Mouse (Mus musculus): ENCODE measurements around the gene Mei4. TPM values are rescaled to one million over a fixed set of nuclear protein-coding genes. Genes with fewer than 3 reads are reported as not detected.

The Mei4 gene
- polyA plus RNA-seq, 1 experiment, result 0.90 TPM

GRCm38 (mm10) chr9:82073832-82074231 is 210.4 kb downstream of the Mei4 start:
- Histone ChIP-seq H3ac (ENCODE audit: control insufficient read depth, insufficient read length) (no peak overlapping the region), H3K4me3 (no peak overlapping the region), H3K4me2 (ENCODE audit: low read depth) (no peak overlapping the region), H3K79me2 (ENCODE audit: control insufficient read depth, insufficient read depth) (no peaks in the 10 kb centered on the region), H3K27me3 (ENCODE audit: control insufficient read depth, insufficient read depth, insufficient read length) (no peaks in the 10 kb centered on the region), H3K36me3 (ENCODE audit: control insufficient read depth, insufficient read depth) (no peaks in the 10 kb centered on the region)
- TF ChIP-seq POLR2A (IDR thresholded peaks at IDR 0.05; ENCODE audit: insufficient read length, low read depth) (no peak), TCF3 (IDR thresholded peaks at IDR 0.05; ENCODE audit: insufficient read length, low read depth) (no peak), SRF (IDR thresholded peaks at IDR 0.05; ENCODE audit: control insufficient read depth, insufficient read length, low read depth) (no peak), MYOG (IDR thresholded peaks at IDR 0.05; ENCODE audit: control insufficient read depth in 1 of 3, insufficient read depth in 1 of 3, insufficient read length in 2 of 3, low read depth in 2 of 3) (no peak), TCF12 (IDR thresholded peaks at IDR 0.05; ENCODE audit: insufficient read depth, poor library complexity, severe bottlenecking) (no peak), REST (IDR thresholded peaks at IDR 0.05; ENCODE audit: insufficient read depth, insufficient read length) (no peak)

GRCm38 (mm10) chr9:82075270-82075669 is 211.8 kb downstream of the Mei4 start:
- H3K27me3 ChIP-seq (ENCODE audit: control insufficient read depth, insufficient read depth, insufficient read length), result no peaks in the 10 kb centered on the region
- no peak overlapping the region for H3ac ChIP-seq (ENCODE audit: control insufficient read depth, insufficient read length)
- no peaks in the 10 kb centered on the region for H3K36me3 ChIP-seq (ENCODE audit: control insufficient read depth, insufficient read depth)
- H3K4me2 ChIP-seq (ENCODE audit: low read depth), result no peak overlapping the region
- no peaks in the 10 kb centered on the region for H3K79me2 ChIP-seq (ENCODE audit: control insufficient read depth, insufficient read depth)
- no peak for TF ChIP-seq CEBPB (IDR thresholded peaks at IDR 0.05; ENCODE audit: insufficient read depth, poor library complexity, severe bottlenecking)
- no peak for TF ChIP-seq REST (IDR thresholded peaks at IDR 0.05; ENCODE audit: insufficient read depth, insufficient read length)
- no peak for TF ChIP-seq TCF3 (IDR thresholded peaks at IDR 0.05; ENCODE audit: insufficient read length, low read depth)
- no peak for TF ChIP-seq TCF12 (IDR thresholded peaks at IDR 0.05; ENCODE audit: insufficient read depth, poor library complexity, severe bottlenecking)
- no peak for TF ChIP-seq SRF (IDR thresholded peaks at IDR 0.05; ENCODE audit: control insufficient read depth, insufficient read length, low read depth)
- TF ChIP-seq MAX (IDR thresholded peaks at IDR 0.05; ENCODE audit: low read depth), result no peak
- no peak for TF ChIP-seq POLR2A (IDR thresholded peaks at IDR 0.05; ENCODE audit: insufficient read length, low read depth)
- TF ChIP-seq MYOD1 (IDR thresholded peaks at IDR 0.05; ENCODE audit: control insufficient read depth in 1 of 3, insufficient read length in 2 of 3, low read depth in 2 of 3), result no peak
- no peak for TF ChIP-seq MYOG (IDR thresholded peaks at IDR 0.05; ENCODE audit: control insufficient read depth in 1 of 3, insufficient read depth in 1 of 3, insufficient read length in 2 of 3, low read depth in 2 of 3)
- no peak for TF ChIP-seq USF1 (IDR thresholded peaks at IDR 0.05; ENCODE audit: low read depth)
- no peak for TF ChIP-seq POLR2AphosphoS2 (IDR thresholded peaks at IDR 0.05; ENCODE audit: insufficient read length, low read depth)
- TF ChIP-seq E2F4 (IDR thresholded peaks at IDR 0.05; ENCODE audit: insufficient read depth), result no peak
- H3K4me3 ChIP-seq, result no peak overlapping the region

GRCm38 (mm10) chr9:82096409-82096808 is 232.9 kb downstream of the Mei4 start:
- Histone ChIP-seq H3K79me2 (ENCODE audit: control insufficient read depth, insufficient read depth) (no peaks in the 10 kb centered on the region), H3K4me2 (ENCODE audit: low read depth) (no peak overlapping the region), H3K36me3 (ENCODE audit: control insufficient read depth, insufficient read depth) (no peaks in the 10 kb centered on the region), H3K27me3 (ENCODE audit: control insufficient read depth, insufficient read depth, insufficient read length) (no peaks in the 10 kb centered on the region), H3K4me3 (no peak overlapping the region), H3ac (ENCODE audit: control insufficient read depth, insufficient read length) (no peak overlapping the region)
- TF ChIP-seq POLR2A (IDR thresholded peaks at IDR 0.05; ENCODE audit: insufficient read length, low read depth), result no peak
- TF ChIP-seq SRF (IDR thresholded peaks at IDR 0.05; ENCODE audit: control insufficient read depth, insufficient read length, low read depth), result no peak
- TF ChIP-seq E2F4 (IDR thresholded peaks at IDR 0.05; ENCODE audit: insufficient read depth), result no peak
- no peak for TF ChIP-seq MAX (IDR thresholded peaks at IDR 0.05; ENCODE audit: low read depth)
- TF ChIP-seq REST (IDR thresholded peaks at IDR 0.05; ENCODE audit: insufficient read depth, insufficient read length), result no peak
- TF ChIP-seq MYOG (IDR thresholded peaks at IDR 0.05; ENCODE audit: control insufficient read depth in 1 of 3, insufficient read depth in 1 of 3, insufficient read length in 2 of 3, low read depth in 2 of 3), result no peak
- no peak for TF ChIP-seq TCF3 (IDR thresholded peaks at IDR 0.05; ENCODE audit: insufficient read length, low read depth)
- no peak for TF ChIP-seq TCF12 (IDR thresholded peaks at IDR 0.05; ENCODE audit: insufficient read depth, poor library complexity, severe bottlenecking)
- TF ChIP-seq POLR2AphosphoS2 (IDR thresholded peaks at IDR 0.05; ENCODE audit: insufficient read length, low read depth), result no peak

- TF ChIP-seq POLR2AphosphoS2 (IDR thresholded peaks at IDR 0.05; ENCODE audit: insufficient read length, low read depth), result no peak
- TF ChIP-seq POLR2A (IDR thresholded peaks at IDR 0.05; ENCODE audit: insufficient read length, low read depth), result no peak
- no peak for TF ChIP-seq MAX (IDR thresholded peaks at IDR 0.05; ENCODE audit: low read depth)
- no peak for TF ChIP-seq TCF12 (IDR thresholded peaks at IDR 0.05; ENCODE audit: insufficient read depth, poor library complexity, severe bottlenecking)
- TF ChIP-seq SRF (IDR thresholded peaks at IDR 0.05; ENCODE audit: control insufficient read depth, insufficient read length, low read depth), result no peak
- Histone ChIP-seq H3K79me2 (ENCODE audit: control insufficient read depth, insufficient read depth) (no peaks in the 10 kb centered on the region), H3K27me3 (ENCODE audit: control insufficient read depth, insufficient read depth, insufficient read length) (no peaks in the 10 kb centered on the region), H3K4me2 (ENCODE audit: low read depth) (no peak overlapping the region), H3K4me3 (no peak overlapping the region), H3K36me3 (ENCODE audit: control insufficient read depth, insufficient read depth) (no peaks in the 10 kb centered on the region), H3ac (ENCODE audit: control insufficient read depth, insufficient read length) (no peak overlapping the region)
These were observed 251.4 kb downstream of the Mei4 start for GRCm38 (mm10) chr9:82114865-82115264.

GRCm38 (mm10) chr9:82136119-82136518 is 272.6 kb downstream of the Mei4 start:
- no peaks in the 10 kb centered on the region for H3K36me3 ChIP-seq (ENCODE audit: control insufficient read depth, insufficient read depth)
- no peak overlapping the region for H3K4me3 ChIP-seq
- H3K4me2 ChIP-seq (ENCODE audit: low read depth), result no peak overlapping the region
- H3K79me2 ChIP-seq (ENCODE audit: control insufficient read depth, insufficient read depth), result no peaks in the 10 kb centered on the region
- TF ChIP-seq TCF3 (IDR thresholded peaks at IDR 0.05; ENCODE audit: insufficient read length, low read depth), result no peak
- TF ChIP-seq POLR2A (IDR thresholded peaks at IDR 0.05; ENCODE audit: insufficient read length, low read depth), result no peak
- TF ChIP-seq POLR2AphosphoS2 (IDR thresholded peaks at IDR 0.05; ENCODE audit: insufficient read length, low read depth), result no peak
- no peak for TF ChIP-seq TCF12 (IDR thresholded peaks at IDR 0.05; ENCODE audit: insufficient read depth, poor library complexity, severe bottlenecking)
- TF ChIP-seq MYOG (IDR thresholded peaks at IDR 0.05; ENCODE audit: control insufficient read depth in 1 of 3, insufficient read depth in 1 of 3, insufficient read length in 2 of 3, low read depth in 2 of 3), result no peak
- no peak for TF ChIP-seq MYOD1 (IDR thresholded peaks at IDR 0.05; ENCODE audit: control insufficient read depth in 1 of 3, insufficient read length in 2 of 3, low read depth in 2 of 3)
- TF ChIP-seq SRF (IDR thresholded peaks at IDR 0.05; ENCODE audit: control insufficient read depth, insufficient read length, low read depth), result no peak
- no peak for TF ChIP-seq CEBPB (IDR thresholded peaks at IDR 0.05; ENCODE audit: insufficient read depth, poor library complexity, severe bottlenecking)
- no peak for TF ChIP-seq E2F4 (IDR thresholded peaks at IDR 0.05; ENCODE audit: insufficient read depth)
- no peak for TF ChIP-seq MAX (IDR thresholded peaks at IDR 0.05; ENCODE audit: low read depth)
- TF ChIP-seq REST (IDR thresholded peaks at IDR 0.05; ENCODE audit: insufficient read depth, insufficient read length), result no peak
- no peak for TF ChIP-seq USF1 (IDR thresholded peaks at IDR 0.05; ENCODE audit: low read depth)
- no peak overlapping the region for H3ac ChIP-seq (ENCODE audit: control insufficient read depth, insufficient read length)
- no peaks in the 10 kb centered on the region for H3K27me3 ChIP-seq (ENCODE audit: control insufficient read depth, insufficient read depth, insufficient read length)
